Mouse (Mus musculus) gastrocnemius, postnatal 14 days (tissue): ENCODE results near the gene Rgs3. TPM values are rescaled to one million over a fixed set of nuclear protein-coding genes. Genes with fewer than 3 reads are reported as not detected.

Experiments
- DNase-seq: peaks from one replicate; pipeline ENCODE4 v3.0.0; 2021; ENCODE audit warnings: mixed read lengths
- intact Hi-C: fragments of 180-260 bp; cut with DNase I; formaldehyde crosslinking; loops from one replicate; pipeline ENCODE4 v1.15.1; 2025; ENCODE audit warnings: low total_unique reads
- total RNA-seq, 2 experiments: library from RNA; stranded (reverse); gene quantifications; 2 replicates each; pipeline ENCODE4 v1.2.3; 2021

The Rgs3 gene
- total RNA-seq, 2 experiments from 2014 or later: 17.2 to 18.5 TPM

- DNase-seq: peak; percentile 62
- intact Hi-C loops: no loop called here
These were observed 171.9 kb downstream of the Rgs3 start for GRCm38 (mm10) chr4:62731531-62732063.

- intact Hi-C loops: no loop called here
- DNase-seq: peak; percentile 52
These were observed 172.4 kb downstream of the Rgs3 start for GRCm38 (mm10) chr4:62732096-62732495.

GRCm38 (mm10) chr4:62732840-62733239 is 173.2 kb downstream of the Rgs3 start:
- intact Hi-C loops: no loop called here
- no peak for DNase-seq

GRCm38 (mm10) chr4:62733938-62734337 is 174.3 kb downstream of the Rgs3 start:
- no peak for DNase-seq
- intact Hi-C loops: no loop called here

GRCm38 (mm10) chr4:62735291-62735690 is 175.6 kb downstream of the Rgs3 start:
- DNase-seq: no peak
- intact Hi-C loops: no loop called here

GRCm38 (mm10) chr4:62735878-62736277 is 176.2 kb downstream of the Rgs3 start:
- intact Hi-C loops: no loop called here
- no peak for DNase-seq

GRCm38 (mm10) chr4:62736421-62736820 is 176.8 kb downstream of the Rgs3 start:
- DNase-seq: peak; percentile 77
- intact Hi-C loops: no loop called here

- DNase-seq: no peak
- intact Hi-C loops: no loop called here
These were observed 177.3 kb downstream of the Rgs3 start for GRCm38 (mm10) chr4:62736904-62737303.

GRCm38 (mm10) chr4:62737983-62738695 is 178.5 kb downstream of the Rgs3 start:
- intact Hi-C loops: no loop called here
- DNase-seq: peak; percentile 66

GRCm38 (mm10) chr4:62738996-62739395 is 179.3 kb downstream of the Rgs3 start:
- intact Hi-C loops: no loop called here
- DNase-seq: no peak

GRCm38 (mm10) chr4:62739591-62739990 is 179.9 kb downstream of the Rgs3 start:
- no peak for DNase-seq
- intact Hi-C loops: no loop called here

- intact Hi-C loops: no loop called here
These were observed 180.8 kb downstream of the Rgs3 start for GRCm38 (mm10) chr4:62740282-62741054.

GRCm38 (mm10) chr4:62741055-62741453 is 181.4 kb downstream of the Rgs3 start:
- intact Hi-C loops: no loop called here

More at GRCm38 (mm10) chr4:62740282-62741054, 180.8 kb downstream of the Rgs3 start:
- no peak for DNase-seq

GRCm38 (mm10) chr4:62741601-62742000 is 182.0 kb downstream of the Rgs3 start:
- DNase-seq: no peak
- intact Hi-C loops: no loop called here

More at GRCm38 (mm10) chr4:62741055-62741453, 181.4 kb downstream of the Rgs3 start:
- DNase-seq: no peak

- DNase-seq: no peak
- intact Hi-C loops: no loop called here
These were observed 183.5 kb downstream of the Rgs3 start for GRCm38 (mm10) chr4:62742885-62743760.

GRCm38 (mm10) chr4:62744534-62744956 is 184.9 kb downstream of the Rgs3 start:
- intact Hi-C loops: no loop called here
- DNase-seq: no peak

GRCm38 (mm10) chr4:62744985-62745638 is 185.5 kb downstream of the Rgs3 start:
- intact Hi-C loops: no loop called here
- DNase-seq: no peak
